Mouse (Mus musculus): ENCODE measurements around the gene Elac2. TPM values are rescaled to one million over a fixed set of nuclear protein-coding genes. Genes with fewer than 3 reads are reported as not detected.

Elac2 gene
- polyA plus RNA-seq, 1 experiment: 34.5 TPM

DNA sequence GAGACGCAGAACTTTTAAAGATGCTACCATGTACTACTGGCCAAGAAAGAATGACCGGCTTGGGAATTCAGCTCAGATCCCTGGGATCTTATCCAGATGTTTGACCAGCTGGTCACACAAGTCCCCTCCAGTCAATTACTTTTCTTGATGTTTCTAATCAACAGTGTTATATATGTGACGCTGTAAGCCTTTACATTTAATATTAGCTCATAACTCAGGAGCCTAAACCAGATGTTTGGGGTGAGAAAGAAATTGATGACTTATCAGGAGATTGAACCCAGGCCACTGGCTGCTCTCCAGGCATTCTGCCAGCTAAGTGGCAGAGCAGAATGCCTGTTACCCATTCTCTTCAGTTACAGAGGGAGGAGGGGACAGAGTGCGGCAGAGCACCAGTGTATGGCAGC, 9.9 kb upstream of the Elac2 start:
- TF ChIP-seq CTCF (IDR thresholded peaks at IDR 0.05; ENCODE audit: extremely low read depth, insufficient read depth, low read length) (no peak), POLR2A (IDR thresholded peaks at IDR 0.05; ENCODE audit: extremely low read depth, insufficient read depth, low read length) (no peak)
- Histone ChIP-seq H3K4me3 (ENCODE audit: insufficient read depth, low read length) (no peak overlapping the region), H3K27ac (ENCODE audit: insufficient read depth, low read length) (no peak overlapping the region), H3K4me1 (ENCODE audit: control insufficient read depth, insufficient read depth, low read length) (no peaks in the 10 kb centered on the region)

GRCm38 (mm10) chr11:64971471-64971988, 7.3 kb upstream of the Elac2 start:
- H3K4me3 ChIP-seq (ENCODE audit: insufficient read depth, low read length): no peak overlapping the region
- TF ChIP-seq POLR2A (IDR thresholded peaks at IDR 0.05; ENCODE audit: extremely low read depth, insufficient read depth, low read length) (no peak), CTCF (IDR thresholded peaks at IDR 0.05; ENCODE audit: extremely low read depth, insufficient read depth, low read length) (no peak)
- no peak overlapping the region for H3K27ac ChIP-seq (ENCODE audit: insufficient read depth, low read length)
- H3K4me1 ChIP-seq (ENCODE audit: control insufficient read depth, insufficient read depth, low read length): no peaks in the 10 kb centered on the region

DNA sequence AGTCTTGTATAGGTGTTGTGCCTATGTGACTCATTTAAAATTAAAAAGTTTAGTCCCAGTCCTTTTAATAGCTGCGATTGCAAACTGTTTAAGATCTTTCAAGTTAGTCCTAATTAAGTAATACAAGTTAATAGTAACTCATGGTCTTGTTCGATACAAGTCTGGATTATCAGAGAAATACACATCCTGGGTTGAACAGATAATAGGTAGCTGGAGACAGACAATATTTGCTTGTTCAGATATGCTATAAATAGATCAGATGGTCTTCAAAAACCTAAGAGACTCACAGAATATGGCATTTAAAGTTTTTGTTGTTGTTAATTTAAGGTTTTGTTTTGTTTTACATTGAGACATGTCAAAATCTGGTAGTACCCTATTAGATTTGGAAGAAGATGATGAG, 6.4 kb upstream of the Elac2 start:
- Histone ChIP-seq H3K4me3 (ENCODE audit: insufficient read depth, low read length) (no peak overlapping the region), H3K4me1 (ENCODE audit: control insufficient read depth, insufficient read depth, low read length) (no peaks in the 10 kb centered on the region), H3K27ac (ENCODE audit: insufficient read depth, low read length) (no peak overlapping the region)
- TF ChIP-seq CTCF (IDR thresholded peaks at IDR 0.05; ENCODE audit: extremely low read depth, insufficient read depth, low read length): no peak
- TF ChIP-seq POLR2A (IDR thresholded peaks at IDR 0.05; ENCODE audit: extremely low read depth, insufficient read depth, low read length): no peak

- H3K27ac ChIP-seq (ENCODE audit: insufficient read depth, low read length): no peak overlapping the region
- TF ChIP-seq POLR2A (IDR thresholded peaks at IDR 0.05; ENCODE audit: extremely low read depth, insufficient read depth, low read length) (no peak), CTCF (IDR thresholded peaks at IDR 0.05; ENCODE audit: extremely low read depth, insufficient read depth, low read length) (no peak)
- peak overlapping the region; percentile 67 for H3K4me3 ChIP-seq (ENCODE audit: insufficient read depth, low read length)
- peaks cover 1% of the 10 kb centered on the region; the same call in 1 of the 2 replicates for H3K4me1 ChIP-seq (ENCODE audit: control insufficient read depth, insufficient read depth, low read length)
Measured at GRCm38 (mm10) chr11:64979489-64979845, 629 bp downstream of the Elac2 start.

GRCm38 (mm10) chr11:64988556-64988955, 9.7 kb downstream of the Elac2 start:
- H3K27ac ChIP-seq (ENCODE audit: insufficient read depth, low read length): no peak overlapping the region
- no peak overlapping the region for H3K4me3 ChIP-seq (ENCODE audit: insufficient read depth, low read length)
- no peaks in the 10 kb centered on the region for H3K4me1 ChIP-seq (ENCODE audit: control insufficient read depth, insufficient read depth, low read length)
- TF ChIP-seq CTCF (IDR thresholded peaks at IDR 0.05; ENCODE audit: extremely low read depth, insufficient read depth, low read length) (no peak), POLR2A (IDR thresholded peaks at IDR 0.05; ENCODE audit: extremely low read depth, insufficient read depth, low read length) (no peak)

DNA sequence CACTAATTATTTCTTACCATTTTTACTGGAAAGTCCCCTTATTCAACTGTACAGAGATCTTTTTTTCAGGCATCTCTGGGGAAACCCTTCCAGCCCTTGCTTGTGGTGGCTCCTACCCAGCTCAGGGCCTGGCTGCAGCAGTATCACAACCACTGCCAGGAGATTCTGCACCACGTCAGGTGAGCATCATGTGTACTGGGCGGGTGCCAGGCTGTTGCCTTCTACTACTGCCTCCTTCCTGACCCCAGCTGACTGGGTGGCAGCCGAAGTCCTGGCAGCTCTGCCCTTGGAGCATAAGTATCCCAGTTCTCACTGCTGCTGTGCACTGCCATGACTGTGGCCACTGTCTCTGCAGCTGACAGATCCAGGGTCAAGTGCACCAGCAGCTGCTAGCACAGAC, 19.6 kb downstream of the Elac2 start:
- Histone ChIP-seq H3K4me3 (ENCODE audit: insufficient read depth, low read length) (no peak overlapping the region), H3K27ac (ENCODE audit: insufficient read depth, low read length) (no peak overlapping the region; the same call in 1 of the 2 replicates), H3K4me1 (ENCODE audit: control insufficient read depth, insufficient read depth, low read length) (no peaks in the 10 kb centered on the region)
- TF ChIP-seq POLR2A (IDR thresholded peaks at IDR 0.05; ENCODE audit: extremely low read depth, insufficient read depth, low read length) (no peak), CTCF (IDR thresholded peaks at IDR 0.05; ENCODE audit: extremely low read depth, insufficient read depth, low read length) (no peak)

DNA sequence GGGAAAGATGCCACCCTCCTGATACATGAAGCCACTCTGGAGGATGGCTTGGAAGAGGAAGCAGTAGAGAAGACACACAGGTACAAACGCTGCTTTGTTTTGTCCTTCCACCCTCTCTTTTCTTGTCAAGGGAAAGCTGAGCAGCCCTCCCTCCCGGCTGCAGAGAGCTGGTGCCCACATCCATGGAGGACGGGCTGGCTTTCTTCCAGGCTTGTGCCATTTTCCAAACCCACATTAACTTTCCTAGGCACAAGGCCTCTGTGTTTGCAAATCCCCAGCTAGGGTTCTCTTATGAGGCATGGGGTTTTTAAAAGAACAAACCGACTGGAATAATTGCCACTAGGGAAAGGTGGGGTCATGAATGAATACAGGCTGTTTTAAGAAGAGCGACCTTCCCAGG, 20.8 kb downstream of the Elac2 start:
- Histone ChIP-seq H3K4me3 (ENCODE audit: insufficient read depth, low read length) (no peak overlapping the region), H3K4me1 (ENCODE audit: control insufficient read depth, insufficient read depth, low read length) (no peaks in the 10 kb centered on the region), H3K27ac (ENCODE audit: insufficient read depth, low read length) (no peak overlapping the region)
- TF ChIP-seq CTCF (IDR thresholded peaks at IDR 0.05; ENCODE audit: extremely low read depth, insufficient read depth, low read length): no peak
- TF ChIP-seq POLR2A (IDR thresholded peaks at IDR 0.05; ENCODE audit: extremely low read depth, insufficient read depth, low read length): no peak

GRCm38 (mm10) chr11:65001729-65002128, 22.9 kb downstream of the Elac2 start:
- Histone ChIP-seq H3K4me1 (ENCODE audit: control insufficient read depth, insufficient read depth, low read length) (no peaks in the 10 kb centered on the region; the same call in 1 of the 2 replicates), H3K4me3 (ENCODE audit: insufficient read depth, low read length) (no peak overlapping the region), H3K27ac (ENCODE audit: insufficient read depth, low read length) (no peak overlapping the region)
- no peak for TF ChIP-seq CTCF (IDR thresholded peaks at IDR 0.05; ENCODE audit: extremely low read depth, insufficient read depth, low read length)
- no peak for TF ChIP-seq POLR2A (IDR thresholded peaks at IDR 0.05; ENCODE audit: extremely low read depth, insufficient read depth, low read length)

- no peaks in the 10 kb centered on the region; the same call in 1 of the 2 replicates for H3K4me1 ChIP-seq (ENCODE audit: control insufficient read depth, insufficient read depth, low read length)
- no peak for TF ChIP-seq POLR2A (IDR thresholded peaks at IDR 0.05; ENCODE audit: extremely low read depth, insufficient read depth, low read length)
- no peak for TF ChIP-seq CTCF (IDR thresholded peaks at IDR 0.05; ENCODE audit: extremely low read depth, insufficient read depth, low read length)
- H3K27ac ChIP-seq (ENCODE audit: insufficient read depth, low read length): no peak overlapping the region
- H3K4me3 ChIP-seq (ENCODE audit: insufficient read depth, low read length): no peak overlapping the region
Measured at GRCm38 (mm10) chr11:65003611-65004010, 24.8 kb downstream of the Elac2 start.

DNA sequence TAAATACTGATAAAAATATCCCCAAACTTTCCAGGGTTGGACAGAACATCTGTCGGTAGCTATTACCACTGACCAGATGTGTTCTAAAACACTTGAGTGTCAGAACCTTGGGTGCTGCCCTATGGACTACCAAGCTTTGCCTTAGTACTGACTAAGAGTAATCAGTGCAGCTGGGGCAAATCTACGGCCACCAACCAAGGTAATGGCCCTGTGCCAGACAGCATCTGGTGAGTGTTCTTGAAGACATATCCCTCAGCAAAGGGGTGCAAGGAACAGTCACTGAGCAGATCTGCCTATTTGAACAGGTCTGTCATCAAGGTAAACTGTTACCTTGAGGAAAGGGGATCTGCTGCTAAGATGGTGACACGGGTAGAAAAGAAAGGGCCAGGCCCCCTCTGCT, 26.0 kb downstream of the Elac2 start:
- no peak for TF ChIP-seq CTCF (IDR thresholded peaks at IDR 0.05; ENCODE audit: extremely low read depth, insufficient read depth, low read length)
- TF ChIP-seq POLR2A (IDR thresholded peaks at IDR 0.05; ENCODE audit: extremely low read depth, insufficient read depth, low read length): no peak
- Histone ChIP-seq H3K4me1 (ENCODE audit: control insufficient read depth, insufficient read depth, low read length) (no peaks in the 10 kb centered on the region; the same call in 1 of the 2 replicates), H3K4me3 (ENCODE audit: insufficient read depth, low read length) (no peak overlapping the region), H3K27ac (ENCODE audit: insufficient read depth, low read length) (0 out of 2 replicates have a peak overlapping the region, but pooled peaks have one; percentile 31)

All from cortical plate, adult 2 months (tissue).